Mouse (Mus musculus): ENCODE measurements around the gene Macf1. TPM values are rescaled to one million over a fixed set of nuclear protein-coding genes. Genes with fewer than 3 reads are reported as not detected.

The Macf1 gene
- total RNA-seq (2021): 100 to 1,000 TPM; 176 to 202 TPM
- long read RNA-seq, experiment 1, partial matches to known transcripts: 5 of 9 reads
- long read RNA-seq, experiment 1, other reads (novel, unspliced or antisense): 4 of 9 reads
- long read RNA-seq, experiment 2, partial matches to known transcripts: 16 of 22 reads
- long read RNA-seq, experiment 2, other reads (novel, unspliced or antisense): 6 of 22 reads

DNA sequence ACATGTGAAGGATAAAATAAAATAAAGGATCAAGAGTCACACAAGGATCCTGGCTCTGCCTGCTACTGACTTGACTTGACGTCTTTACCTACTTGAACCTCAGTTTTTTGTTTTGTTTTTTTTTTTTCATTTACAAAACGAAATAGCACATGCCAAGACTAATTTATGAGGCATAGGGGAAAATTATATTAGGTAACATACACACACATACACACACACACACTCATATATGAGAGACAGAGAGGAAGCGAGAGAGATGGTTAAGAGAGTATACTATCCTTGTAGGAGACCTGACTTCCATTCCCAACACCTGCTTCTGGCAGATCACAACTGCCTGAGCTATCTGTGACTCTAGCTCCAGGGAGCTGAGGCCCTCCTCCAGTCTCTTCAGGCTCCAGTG is at the start of gene Macf1:
TSS of gene Macf1 (minus strand) at position 101 of the 400 bp plus-strand sequence.
- no peak for DNase-seq (ENCODE audit: low spot score in 2 of 2)

- no peak for DNase-seq (ENCODE audit: low spot score in 2 of 2)
Observed at GRCm38 (mm10) chr4:123733532-123733931, 49.4 kb upstream of the Macf1 start.

- no peak for DNase-seq (ENCODE audit: low spot score in 2 of 2)
Observed at GRCm38 (mm10) chr4:123732921-123733320, 48.8 kb upstream of the Macf1 start.

DNA sequence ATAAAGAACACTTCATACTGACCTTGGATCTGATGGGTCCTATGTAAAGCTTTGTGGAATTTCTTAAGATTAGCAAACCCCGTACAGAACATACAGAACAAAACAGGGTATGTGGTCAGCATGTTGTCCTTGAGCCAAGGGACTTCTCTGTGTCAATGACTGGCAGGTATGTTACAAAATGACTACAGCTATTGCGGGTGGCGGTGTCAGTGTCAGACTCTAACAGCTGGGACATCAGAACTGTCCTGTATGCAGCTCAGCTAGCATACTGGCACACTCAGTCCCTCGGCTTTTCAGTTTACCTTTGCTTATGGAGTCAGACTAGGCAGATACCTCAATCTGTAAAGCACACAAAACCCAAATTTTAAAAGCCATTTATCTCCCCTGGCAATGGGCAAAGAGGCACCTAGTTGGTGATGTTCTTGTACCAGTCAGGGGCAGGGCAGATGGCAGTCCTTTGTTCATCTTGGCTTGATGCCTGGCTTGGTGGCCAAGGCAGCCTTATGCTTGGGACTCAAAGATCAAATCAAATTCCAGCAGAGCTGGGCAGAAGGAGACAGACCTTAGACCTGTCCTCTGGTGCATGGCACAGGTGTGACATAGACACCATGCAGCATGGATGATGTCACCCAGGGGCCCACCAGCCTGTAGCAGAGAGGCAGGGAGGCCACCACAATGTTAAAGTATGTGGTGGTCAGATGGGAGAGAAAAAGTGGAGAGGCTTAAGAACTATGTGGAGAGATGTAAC is 48.2 kb upstream of the Macf1 start:
- DNase-seq (ENCODE audit: low spot score in 2 of 2): no peak

DNA sequence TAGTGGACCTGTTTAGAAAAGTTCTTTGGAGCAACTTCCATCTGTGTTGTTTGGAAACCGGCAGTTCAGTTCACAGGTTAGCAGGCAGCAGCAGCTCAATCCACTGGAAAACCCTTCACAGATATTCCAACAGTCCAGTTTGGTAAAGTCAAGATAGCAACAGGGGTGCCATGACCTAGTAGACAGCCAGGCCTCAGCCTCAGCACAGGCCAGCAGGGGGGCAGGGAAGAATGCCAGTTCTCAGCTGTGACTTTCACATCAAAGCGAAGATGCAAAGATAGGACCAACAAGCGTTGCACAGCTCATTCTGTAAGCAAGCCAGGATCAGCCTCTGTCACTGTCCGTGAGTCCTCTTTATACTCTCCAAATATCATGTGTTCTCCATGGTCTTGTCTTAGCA is 37.6 kb upstream of the Macf1 start:
- no peak for DNase-seq (ENCODE audit: low spot score in 2 of 2)

DNA sequence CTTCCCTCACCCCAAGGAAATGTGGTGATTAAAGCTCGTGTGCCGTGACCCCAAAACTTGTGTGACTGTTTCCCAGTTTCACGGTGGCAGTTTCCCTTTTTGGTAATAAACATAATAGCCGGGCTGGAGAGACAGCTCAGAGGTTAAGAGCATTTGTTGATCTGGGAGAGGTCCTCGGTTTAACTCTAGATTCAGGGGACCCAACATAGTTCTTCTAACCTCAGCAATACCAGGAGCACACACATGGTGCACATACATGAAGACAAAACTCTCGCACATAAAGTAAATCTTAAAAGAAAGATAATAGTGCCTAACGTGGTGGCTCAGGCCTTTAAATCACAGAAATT is 34.2 kb upstream of the Macf1 start:
- DNase-seq (ENCODE audit: low spot score in 2 of 2): no peak

DNA sequence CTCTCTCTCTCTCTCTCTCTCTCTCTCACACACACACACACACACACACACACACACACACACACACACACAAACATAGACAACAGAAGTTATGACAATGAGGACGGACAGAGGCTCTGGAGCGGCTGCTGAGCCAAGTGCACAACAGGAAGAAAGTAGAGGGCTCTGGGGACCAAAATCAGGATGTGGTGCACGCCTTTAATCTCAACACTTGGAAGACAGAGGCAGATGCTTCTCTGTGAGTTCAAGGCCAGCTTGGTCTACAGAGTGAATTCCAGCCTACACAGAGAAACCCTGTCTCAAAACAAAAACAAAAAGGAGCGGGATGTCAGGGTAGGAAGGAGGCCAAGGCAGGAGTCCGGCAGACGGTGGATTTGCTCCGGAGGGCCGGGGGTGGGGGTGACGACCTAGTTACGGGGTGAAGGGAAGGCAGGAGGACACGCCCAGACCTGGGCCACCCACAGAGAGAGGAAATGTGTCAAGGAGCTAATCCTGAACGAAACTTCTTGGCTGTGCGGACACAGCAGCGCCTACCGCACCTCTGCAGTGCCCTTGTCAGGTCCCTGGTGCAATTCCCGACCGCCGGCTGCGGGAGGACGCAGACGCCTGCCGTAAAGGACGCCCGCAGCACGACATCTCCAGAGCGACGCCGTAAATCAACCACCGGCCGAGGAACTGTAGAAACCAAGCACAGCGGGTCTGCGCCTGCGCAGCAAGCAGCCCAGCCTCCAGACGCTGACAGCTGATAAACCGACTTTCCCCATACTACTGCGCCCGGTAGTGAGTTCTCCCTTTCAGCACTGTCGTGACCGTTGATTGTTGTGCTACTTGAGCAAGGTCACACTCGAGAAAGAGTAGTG is 33.6 kb upstream of the Macf1 start, which contains the start of gene Ndufs5:
TSS of gene Ndufs5 (minus strand) at position 629 of the 860 bp plus-strand sequence.
- DNase-seq (ENCODE audit: low spot score in 2 of 2): peak; percentile 84 to 87

GRCm38 (mm10) chr4:123712431-123712830 is 28.3 kb upstream of the Macf1 start:
- no peak for DNase-seq (ENCODE audit: low spot score in 2 of 2)

DNA sequence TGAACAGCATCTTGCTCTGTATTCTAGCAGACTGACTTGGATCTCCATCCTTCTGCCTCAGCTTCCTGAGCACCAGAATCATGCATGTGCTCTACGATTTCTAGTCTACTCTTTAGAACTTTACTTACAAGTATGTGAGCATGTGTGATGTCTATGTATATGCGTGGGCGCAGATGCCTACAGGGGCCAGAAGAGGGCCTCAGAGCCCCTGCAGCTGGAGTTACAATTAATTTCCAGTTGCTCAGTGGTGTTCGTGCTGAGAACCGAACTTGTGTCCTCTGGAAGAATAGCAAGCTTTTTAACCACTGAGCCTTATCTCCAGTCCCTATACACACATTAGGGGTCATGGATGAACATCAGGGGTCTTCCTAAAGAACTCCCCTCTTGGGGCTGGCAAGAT is 23.2 kb upstream of the Macf1 start:
- no peak for DNase-seq (ENCODE audit: low spot score in 2 of 2)

- DNase-seq (ENCODE audit: low spot score in 2 of 2): no peak
Observed at GRCm38 (mm10) chr4:123705340-123705739, 21.2 kb upstream of the Macf1 start.

- no peak for DNase-seq (ENCODE audit: low spot score in 2 of 2)
Observed at GRCm38 (mm10) chr4:123693384-123693783, 9.2 kb upstream of the Macf1 start.

- no peak for DNase-seq (ENCODE audit: low spot score in 2 of 2)
Observed at GRCm38 (mm10) chr4:123692071-123692470, 7.9 kb upstream of the Macf1 start.

GRCm38 (mm10) chr4:123690311-123690710 is 6.2 kb upstream of the Macf1 start:
- DNase-seq (ENCODE audit: low spot score in 2 of 2): peak in 1 of 2 experiments; percentile 31

DNA sequence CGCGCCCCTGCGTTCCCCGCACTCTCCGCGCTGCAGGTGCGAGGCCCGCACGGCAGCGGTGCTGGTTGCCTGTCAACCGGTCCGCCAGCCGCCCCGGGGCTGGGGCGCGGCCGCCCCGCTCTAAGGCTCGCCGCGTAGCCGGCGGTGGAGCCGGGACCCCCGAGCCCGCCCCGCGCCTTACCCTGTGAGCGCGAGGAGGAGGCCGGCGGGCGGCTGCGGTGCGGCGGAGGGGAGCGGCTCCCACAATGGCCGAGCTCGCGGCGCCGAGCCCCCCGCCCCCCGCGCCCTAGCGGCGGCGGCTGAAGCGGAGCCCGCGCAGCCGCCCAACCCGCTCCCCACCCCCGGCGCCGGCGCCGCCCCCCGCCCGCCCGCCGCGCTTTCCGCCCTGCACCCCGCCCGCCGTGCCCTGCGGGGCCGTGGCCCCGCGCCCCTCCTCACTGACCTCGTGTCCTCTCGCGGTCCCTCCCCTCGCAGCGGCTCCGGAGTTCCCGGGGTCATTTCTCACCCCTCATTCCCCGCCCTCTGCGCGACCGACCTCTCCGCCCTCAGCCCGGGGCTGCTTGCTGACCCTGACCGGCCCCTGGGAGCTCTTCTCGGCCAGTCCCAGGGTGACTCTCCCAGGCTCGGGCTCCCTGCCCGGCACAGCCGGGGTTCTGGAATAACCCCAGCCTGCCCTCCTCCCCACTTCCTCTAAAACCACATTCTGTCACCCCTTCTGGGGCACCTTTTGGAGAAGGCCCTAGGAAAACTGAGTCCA is 3.0 kb upstream of the Macf1 start:
- peak in 1 of 2 experiments; percentile 34 for DNase-seq (ENCODE audit: low spot score in 2 of 2)

DNA sequence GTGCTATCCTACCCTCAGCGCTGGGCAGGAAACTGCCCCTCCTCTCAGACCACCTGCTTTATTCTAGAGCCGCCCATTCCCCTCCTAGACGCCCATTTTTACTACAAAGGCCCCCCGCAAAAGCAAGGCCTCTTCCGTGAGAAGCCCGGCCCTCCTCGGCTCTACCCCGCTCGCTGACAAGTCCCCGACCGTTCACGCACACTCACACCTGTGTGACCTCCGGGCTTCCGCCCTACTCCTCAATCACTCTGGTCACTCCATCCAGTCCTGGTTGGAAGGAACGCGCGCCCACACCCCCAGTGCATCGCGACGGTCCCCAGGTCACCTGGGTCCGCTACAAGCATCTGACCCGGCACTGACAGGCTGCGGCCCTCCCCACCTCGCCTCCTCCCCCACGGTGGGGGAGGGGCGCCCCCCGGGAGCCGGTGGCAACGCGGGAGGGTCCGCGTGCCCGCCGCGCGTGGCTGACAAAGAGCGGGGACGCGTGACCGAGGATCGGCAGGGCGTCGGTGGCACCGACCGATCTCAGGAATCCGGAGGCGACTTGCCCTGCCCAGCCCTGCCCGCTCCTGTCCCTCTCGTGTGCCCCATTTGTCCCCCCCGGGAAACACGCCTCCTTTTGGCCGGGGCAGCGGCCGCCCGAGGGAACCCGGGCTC is 2.3 kb upstream of the Macf1 start:
- DNase-seq (ENCODE audit: low spot score in 2 of 2): no peak

GRCm38 (mm10) chr4:123685506-123686242 is 1.5 kb upstream of the Macf1 start:
- DNase-seq (ENCODE audit: low spot score in 2 of 2): no peak

DNA sequence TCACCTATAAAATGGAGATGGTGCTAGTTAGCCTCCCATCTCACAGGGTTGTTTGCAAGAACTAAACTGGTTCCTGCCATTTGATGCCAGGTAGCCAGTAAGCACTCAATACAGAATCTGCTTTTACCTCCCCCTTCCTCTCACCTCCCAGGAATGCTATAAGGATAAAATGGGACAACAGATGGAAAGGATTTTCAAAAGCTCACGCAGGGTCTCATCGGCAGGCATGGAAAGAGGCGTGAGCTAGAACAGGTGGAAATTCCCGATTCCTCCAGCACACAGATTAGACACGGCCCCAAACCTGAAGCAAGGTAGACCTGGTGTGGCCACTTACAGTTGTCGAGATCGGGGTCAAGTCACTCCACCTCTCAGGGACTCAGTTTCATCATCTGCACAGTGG is 886 bp upstream of the Macf1 start:
- DNase-seq (ENCODE audit: low spot score in 2 of 2): no peak

DNA sequence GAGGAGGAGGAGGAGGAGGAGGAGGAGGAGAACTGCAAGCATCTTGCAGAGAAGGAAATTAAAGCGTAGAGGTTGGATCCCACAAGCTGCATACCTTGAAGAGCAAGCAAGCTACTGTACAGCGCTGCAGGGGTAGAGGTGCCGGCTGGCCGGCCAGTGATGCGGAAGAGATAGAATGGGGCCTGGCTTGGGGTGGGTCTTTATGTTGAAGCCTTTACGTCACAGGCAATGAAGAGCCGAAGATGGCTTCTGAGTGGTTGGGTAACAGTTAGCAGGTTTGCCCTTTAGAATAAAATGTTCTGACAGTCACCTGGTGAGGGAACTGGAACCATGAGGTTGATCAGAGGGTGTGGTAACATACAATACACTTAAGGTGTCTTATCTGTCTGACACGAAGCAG is 1.9 kb downstream of the Macf1 start:
- DNase-seq (ENCODE audit: low spot score in 2 of 2): no peak

DNA sequence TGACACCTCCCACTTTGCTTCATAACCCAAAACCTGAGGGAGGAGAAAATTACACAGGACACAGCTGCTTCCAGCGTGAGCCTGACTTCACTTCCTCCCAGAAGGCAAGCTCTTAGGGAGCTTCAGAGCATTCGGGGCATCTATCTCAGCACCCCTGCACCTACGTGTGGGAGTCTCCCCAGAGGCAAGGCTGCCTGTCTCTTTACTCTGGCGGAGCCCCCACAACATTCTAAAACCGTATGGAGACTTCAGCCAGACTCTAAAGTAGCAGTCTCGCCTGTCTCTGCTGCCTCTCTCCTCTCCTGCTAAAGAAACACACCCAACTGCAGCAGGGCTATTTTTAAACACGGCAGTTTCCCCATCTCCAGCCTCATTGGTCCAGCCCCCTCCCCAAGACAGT is 3.2 kb downstream of the Macf1 start:
- DNase-seq (ENCODE audit: low spot score in 2 of 2): no peak

Measured in adrenal gland, postnatal 4 days (tissue).